Mouse (Mus musculus) left cerebral cortex, adult 2 months (tissue): Measurements from ENCODE around the gene Dab2. TPM values are rescaled to one million over a fixed set of nuclear protein-coding genes. Genes with fewer than 3 reads are reported as not detected.

ENCODE experiments used
- DNase-seq, 2 experiments: peaks; one replicate each; pipeline ENCODE4 v3.0.0; 2021 to 2022; ENCODE audit warnings: low spot score in 2 of 2, mixed read lengths in 1 of 2; ENCODE audit errors: extremely low spot score in 1 of 2
- H3K27ac ChIP-seq: fragments of 200-600 bp; 2 replicates; pipeline ENCODE4 v1.8.1; 2022
- H3K4me3 ChIP-seq: fragments of 200-600 bp; 2 replicates; pipeline ENCODE4 v1.8.1; 2022
- CTCF ChIP-seq: fragments of 200-600 bp; IDR thresholded peaks from 2 replicates; pipeline ENCODE4 v1.8.1; 2022; ENCODE audit warnings: antibody characterized with exemption, mild to moderate bottlenecking, moderate library complexity
- intact Hi-C: fragments of 180-260 bp; cut with DNase I; formaldehyde crosslinking; loops from one replicate; pipeline ENCODE4 v1.15.1; 2025
- total RNA-seq, 2 experiments: library from RNA; stranded (reverse); gene quantifications; 2 replicates each; pipeline ENCODE4 v1.2.3; 2021

Dab2 gene
- total RNA-seq, 2 experiments from 2014 or later = 9.9 to 13.9 TPM

- TF ChIP-seq CTCF = no peak
- DNase-seq = no peak
- intact Hi-C loops = no loop called here
- Histone ChIP-seq H3K4me3 (no peak overlapping the region), H3K27ac (no peak overlapping the region)
Measured at GRCm38 (mm10) chr15:6402433-6402832, 102.8 kb downstream of the Dab2 start.

DNA sequence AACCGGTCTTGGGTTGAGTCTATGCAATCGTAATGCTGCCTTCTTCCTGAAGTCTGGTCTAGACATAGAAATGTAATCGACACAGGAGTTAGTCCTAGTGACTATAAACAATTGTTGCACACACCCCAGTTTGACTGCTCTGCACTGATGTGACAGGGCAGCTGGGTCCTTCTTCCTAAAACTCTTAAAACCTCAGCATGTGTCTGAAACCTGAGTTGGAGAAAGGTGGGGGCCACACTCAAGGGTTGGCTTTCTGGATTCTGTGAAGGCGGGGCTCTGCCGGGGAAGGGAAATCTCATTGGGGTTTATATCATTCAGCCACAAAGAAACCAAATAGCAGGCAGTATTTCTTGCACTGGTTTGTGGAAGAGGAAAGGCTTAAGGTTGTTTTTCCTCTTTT lies 104.6 kb downstream of the Dab2 start:
- no peak overlapping the region for H3K27ac ChIP-seq
- TF ChIP-seq CTCF = no peak
- intact Hi-C loops = no loop called here
- H3K4me3 ChIP-seq = no peak overlapping the region
- no peak for DNase-seq

- no peak overlapping the region for H3K27ac ChIP-seq
- DNase-seq = no peak
- no peak for TF ChIP-seq CTCF
- no peak overlapping the region for H3K4me3 ChIP-seq
- intact Hi-C loops = no loop called here
Measured at GRCm38 (mm10) chr15:6406771-6407170, 107.2 kb downstream of the Dab2 start.

- intact Hi-C loops = no loop called here
- no peak for TF ChIP-seq CTCF
- no peak for DNase-seq
- Histone ChIP-seq H3K27ac (no peak overlapping the region), H3K4me3 (no peak overlapping the region)
Measured at GRCm38 (mm10) chr15:6409031-6409430, 109.4 kb downstream of the Dab2 start.

DNA sequence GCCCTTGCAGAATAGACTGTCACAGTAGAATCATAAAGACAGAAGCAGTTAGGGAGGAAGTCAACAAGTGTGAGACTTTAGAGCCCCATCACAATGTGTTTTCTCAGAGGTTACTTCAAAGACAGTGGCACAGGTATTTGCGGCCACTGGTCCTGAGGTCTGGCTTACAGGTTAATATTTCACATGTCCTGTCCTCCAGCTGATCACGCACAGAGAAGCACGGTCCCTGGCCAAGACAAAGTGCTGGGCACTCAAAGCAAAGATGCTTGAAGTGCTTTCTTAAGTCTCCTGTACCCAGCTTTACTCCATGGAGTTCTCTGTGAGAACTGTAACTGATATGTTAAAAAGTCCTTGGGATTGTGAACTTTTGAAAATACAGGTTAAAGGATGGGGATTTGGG lies 110.6 kb downstream of the Dab2 start:
- no peak overlapping the region for H3K4me3 ChIP-seq
- no peak overlapping the region for H3K27ac ChIP-seq
- TF ChIP-seq CTCF = no peak
- DNase-seq = no peak
- intact Hi-C loops = no loop called here

- DNase-seq = no peak
- TF ChIP-seq CTCF = no peak
- intact Hi-C loops = no loop called here
Measured at GRCm38 (mm10) chr15:6411334-6411733, 111.7 kb downstream of the Dab2 start.

GRCm38 (mm10) chr15:6415317-6415716 lies 115.7 kb downstream of the Dab2 start:
- Histone ChIP-seq H3K4me3 (no peak overlapping the region), H3K27ac (no peak overlapping the region)
- no peak for DNase-seq
- TF ChIP-seq CTCF = no peak
- intact Hi-C loops = no loop called here

More at GRCm38 (mm10) chr15:6411334-6411733, 111.7 kb downstream of the Dab2 start:
- no peak overlapping the region for H3K4me3 ChIP-seq
- no peak overlapping the region for H3K27ac ChIP-seq

DNA sequence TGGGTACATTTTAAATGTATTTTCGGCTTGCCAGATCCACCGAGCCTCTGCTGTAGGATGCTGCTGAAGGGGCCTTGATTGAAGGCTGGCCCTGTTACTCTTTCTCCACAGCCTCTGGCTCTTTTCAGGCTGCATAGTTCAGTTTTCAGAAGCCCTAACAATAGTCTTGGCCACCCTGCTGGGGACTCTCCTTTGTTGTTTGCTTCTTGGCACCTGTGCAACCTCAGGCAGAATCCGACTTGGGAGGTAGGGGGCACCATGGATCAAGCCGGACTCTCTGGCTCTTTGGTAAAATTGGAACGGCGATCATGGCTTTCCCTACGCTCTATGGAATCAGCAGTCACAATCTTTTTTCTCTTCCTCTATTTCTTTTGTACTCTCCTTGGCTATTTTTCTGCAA lies 132.2 kb downstream of the Dab2 start:
- peak; percentile 4; the same call in 1 of the 2 replicates for TF ChIP-seq CTCF
- Histone ChIP-seq H3K27ac (no peak overlapping the region), H3K4me3 (no peak overlapping the region)
- DNase-seq = no peak
- intact Hi-C loops = no loop called here

DNA sequence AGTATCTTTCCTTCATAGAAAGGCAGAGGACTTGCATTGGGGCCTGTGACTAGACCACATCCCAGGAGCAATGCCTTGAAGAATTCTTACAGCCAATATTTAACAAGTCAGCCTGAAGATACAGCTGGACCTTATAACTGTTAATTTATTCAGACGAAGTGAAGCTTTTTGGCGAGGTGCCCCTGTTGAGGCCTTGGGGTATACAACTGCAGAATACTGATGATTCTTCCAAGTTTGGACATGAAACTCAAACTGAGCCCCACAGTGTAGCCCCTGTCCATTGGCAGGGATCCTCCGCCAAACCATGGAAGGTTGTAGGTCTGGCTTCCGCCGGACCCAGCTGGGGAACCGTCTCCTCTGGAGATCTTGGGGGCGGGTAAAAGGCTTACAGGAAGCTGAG lies 132.8 kb downstream of the Dab2 start:
- H3K27ac ChIP-seq = no peak overlapping the region
- no peak for DNase-seq
- intact Hi-C loops = no loop called here
- TF ChIP-seq CTCF = no peak
- H3K4me3 ChIP-seq = no peak overlapping the region

DNA sequence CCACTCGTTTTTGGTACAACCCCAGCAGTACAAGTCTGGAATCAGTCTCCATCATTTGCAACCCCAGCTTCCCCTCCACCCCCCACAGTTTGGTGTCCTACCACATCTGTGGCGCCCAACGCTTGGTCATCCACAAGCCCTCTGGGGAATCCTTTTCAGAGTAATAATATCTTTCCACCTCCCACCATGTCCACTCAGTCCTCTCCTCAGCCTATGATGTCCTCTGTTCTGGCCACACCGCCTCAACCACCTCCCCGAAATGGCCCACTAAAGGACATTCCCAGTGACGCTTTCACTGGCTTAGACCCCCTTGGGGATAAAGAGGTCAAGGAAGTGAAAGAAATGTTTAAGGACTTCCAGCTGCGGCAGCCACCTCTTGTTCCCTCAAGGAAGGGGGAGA lies 135.7 kb downstream of the Dab2 start:
- TF ChIP-seq CTCF = no peak

GRCm38 (mm10) chr15:6435773-6436172 lies 136.2 kb downstream of the Dab2 start:
- intact Hi-C loops = loop anchor here (1.0 kb wide), 1 partner anchor 197 kb away; no protein-coding TSS in a partner anchor
- peak; percentile 20 to 55 for DNase-seq
- H3K27ac ChIP-seq = no peak overlapping the region
- no peak overlapping the region for H3K4me3 ChIP-seq
- TF ChIP-seq CTCF = peak; percentile 81

More for the DNA sequence above, 135.7 kb downstream of the Dab2 start:
- intact Hi-C loops = loop anchor here (1.0 kb wide), 1 partner anchor 197 kb away; no protein-coding TSS in a partner anchor
- Histone ChIP-seq H3K4me3 (no peak overlapping the region), H3K27ac (no peak overlapping the region)
- DNase-seq = no peak

GRCm38 (mm10) chr15:6438685-6439084 lies 139.1 kb downstream of the Dab2 start:
- Histone ChIP-seq H3K27ac (no peak overlapping the region), H3K4me3 (no peak overlapping the region)
- no peak for TF ChIP-seq CTCF
- intact Hi-C loops = no loop called here
- no peak for DNase-seq

DNA sequence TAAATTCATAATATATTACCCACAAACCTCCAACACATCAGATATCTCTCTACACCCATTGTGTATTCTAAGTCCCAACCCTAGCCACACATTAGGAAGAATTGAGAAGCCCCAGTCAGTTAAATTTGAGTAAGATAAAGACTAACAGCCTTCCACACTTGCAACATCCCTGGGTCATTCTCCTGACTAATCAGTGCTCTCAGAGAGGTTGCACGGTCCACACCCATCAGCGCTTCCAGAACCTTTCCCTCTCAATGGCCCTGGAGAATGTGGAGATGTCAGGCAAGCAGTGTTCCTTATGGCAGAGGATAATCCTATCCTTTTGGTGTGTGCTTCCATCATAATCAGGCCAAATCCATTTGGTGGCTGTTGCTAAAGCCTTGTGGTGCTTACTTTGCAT lies 144.9 kb downstream of the Dab2 start:
- no peak overlapping the region for H3K27ac ChIP-seq
- TF ChIP-seq CTCF = no peak
- no peak for DNase-seq
- intact Hi-C loops = no loop called here
- no peak overlapping the region for H3K4me3 ChIP-seq

- intact Hi-C loops = no loop called here
- no peak for DNase-seq
- Histone ChIP-seq H3K27ac (no peak within 1 kb of the TSS), H3K4me3 (no peak within 1 kb of the TSS)
- TF ChIP-seq CTCF = no peak
Measured at GRCm38 (mm10) chr15:6445135-6445534, 145.5 kb downstream of the Dab2 start, which contains the start of gene C9. Gene C9, plus strand, starts transcription at chr15:6445327.
